8 mouse cellular contexts compared by ENCODE assay signal in the genomic region with DNA sequence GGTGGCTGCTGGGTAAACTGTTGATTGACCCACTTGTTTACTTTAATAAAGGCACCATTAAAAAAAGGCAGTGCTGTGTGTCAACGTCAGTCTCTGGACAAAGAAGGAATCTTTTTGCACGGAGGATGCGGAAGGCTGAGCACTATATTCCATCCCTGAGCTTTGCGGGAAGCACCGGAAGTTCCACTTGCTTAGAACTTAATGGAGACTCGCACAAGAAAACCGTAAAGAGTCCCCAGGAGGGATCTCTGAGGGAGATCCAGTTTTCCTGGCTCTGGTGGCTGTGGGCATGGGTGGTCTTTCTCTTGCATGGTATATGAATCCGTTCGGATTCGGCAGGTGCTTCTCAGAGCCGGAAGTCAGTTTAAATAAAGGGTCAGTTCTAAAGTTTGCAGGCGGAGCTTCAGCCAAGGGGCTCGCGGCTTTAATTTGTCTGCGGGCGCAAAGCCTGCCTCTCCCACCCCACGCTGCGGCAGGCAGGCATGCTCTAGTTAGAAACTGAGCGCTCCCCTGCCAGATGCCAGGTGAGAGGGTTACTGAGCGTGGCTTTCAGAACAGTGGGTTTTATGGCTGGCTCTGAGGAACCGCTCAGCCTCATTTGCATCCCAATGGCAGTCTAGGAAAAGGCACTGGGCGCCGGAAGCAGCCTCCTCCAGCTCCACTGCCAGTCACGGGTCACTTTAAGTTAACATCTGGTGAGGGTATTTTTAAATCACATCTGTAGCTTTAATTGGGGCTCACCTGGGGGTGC.
DNase-seq lines count a peak whose midpoint lies in the region; ATAC-seq and TF ChIP-seq lines count a peak whose summit lies in the region.

No protein-coding gene starts in this region.

- H3K9me3 ChIP-seq in hindbrain, embryonic 11.5 days (ENCODE audit: control insufficient read depth, low read length), result no peaks in the 10 kb centered on the region
- no peaks in the 10 kb centered on the region for H3K9me3 ChIP-seq in limb, embryonic 13.5 days

- H3K9ac ChIP-seq in hindbrain, embryonic 11.5 days (ENCODE audit: low read depth, low read length), result peak overlapping the region; percentile 70
- H3K9ac ChIP-seq in limb, embryonic 13.5 days, result peak overlapping the region; percentile 43

- WGBS in hindbrain, embryonic 11.5 days, result under 1% methylated on average over 24 of the region's 24 CpGs
- WGBS in limb, embryonic 13.5 days, result under 1% methylated on average over 24 of the region's 24 CpGs
- WGBS in small intestine, adult 2 months, result 4% methylated on average over 24 of the region's 24 CpGs
- WGBS in cerebellum, adult 2 months, result 25% methylated on average over 24 of the region's 24 CpGs

- peaks cover 11% of the 10 kb centered on the region for H3K4me1 ChIP-seq in testis, adult 2 months (ENCODE audit: control insufficient read depth, insufficient read depth, low read length)
- peaks cover 2% of the 10 kb centered on the region; the same call in 1 of the 2 replicates for H3K4me1 ChIP-seq in hindbrain, embryonic 11.5 days (replicated peaks; ENCODE audit: control insufficient read depth, insufficient read depth, low read length)
- peaks cover 42% of the 10 kb centered on the region for H3K4me1 ChIP-seq in limb, embryonic 13.5 days
- no peaks in the 10 kb centered on the region for H3K4me1 ChIP-seq in small intestine, adult 2 months (ENCODE audit: control insufficient read depth, insufficient read depth, insufficient read length, low read length)
- peaks cover 5% of the 10 kb centered on the region for H3K4me1 ChIP-seq in cerebellum, adult 2 months (ENCODE audit: control insufficient read depth, insufficient read depth, low read length)

- H3K4me3 ChIP-seq in testis, adult 2 months (ENCODE audit: control insufficient read depth, low read depth, low read length), result peak overlapping the region; percentile 76
- peak overlapping the region; percentile 37 for H3K4me3 ChIP-seq in hindbrain, embryonic 11.5 days (ENCODE audit: low read depth, low read length)
- peak overlapping the region; percentile 37 for H3K4me3 ChIP-seq in limb, embryonic 13.5 days
- H3K4me3 ChIP-seq in small intestine, adult 2 months (ENCODE audit: low read depth, low read length), result peak overlapping the region; percentile 49
- no peak overlapping the region for H3K4me3 ChIP-seq in cerebellum, adult 2 months (replicated peaks; ENCODE audit: insufficient read depth, low read depth, low read length)

- DNase-seq in testis, postnatal 14 days (ENCODE audit: low spot score), result no peak
- peak; percentile 55 for DNase-seq in hindbrain, embryonic 11.5 days (ENCODE audit: low spot score)
- no peak for DNase-seq in cerebellum, adult 2 months
- no peak for DNase-seq in adipocyte (ENCODE audit: low spot score)
- DNase-seq in adrenal gland, adult 18-20 months (ENCODE audit: low spot score in 2 of 2), result no peak

- no peaks in the 10 kb centered on the region for H3K36me3 ChIP-seq in testis, adult 2 months (ENCODE audit: control insufficient read depth, insufficient read depth, low read length)
- no peaks in the 10 kb centered on the region for H3K36me3 ChIP-seq in hindbrain, embryonic 11.5 days (ENCODE audit: control insufficient read depth, insufficient read depth, low read length)
- no peaks in the 10 kb centered on the region for H3K36me3 ChIP-seq in limb, embryonic 13.5 days
- no peaks in the 10 kb centered on the region for H3K36me3 ChIP-seq in small intestine, adult 2 months (ENCODE audit: control insufficient read depth, insufficient read depth, low read length)

- no peak for TF ChIP-seq CTCF in testis, adult 2 months (IDR thresholded peaks at IDR 0.05; ENCODE audit: control insufficient read depth, insufficient read depth, insufficient replicate concordance, low read depth, low read length)
- no peak for TF ChIP-seq CTCF in small intestine, adult 2 months (IDR thresholded peaks at IDR 0.05; ENCODE audit: extremely low read depth, insufficient read length, insufficient replicate concordance, low read depth, low read length)
- TF ChIP-seq CTCF in cerebellum, adult 2 months (IDR thresholded peaks at IDR 0.05; ENCODE audit: borderline replicate concordance, insufficient read depth, low read depth, low read length), result no peak

- TF ChIP-seq POLR2A in testis, adult 2 months (IDR thresholded peaks at IDR 0.05; ENCODE audit: control insufficient read depth, low read depth, low read length), result no peak
- no peak for TF ChIP-seq POLR2A in small intestine, adult 2 months (IDR thresholded peaks at IDR 0.05; ENCODE audit: low read depth, low read length)
- TF ChIP-seq POLR2A in cerebellum, adult 2 months (IDR thresholded peaks at IDR 0.05; ENCODE audit: borderline replicate concordance, insufficient read depth, low read length), result no peak

- no peak overlapping the region for H3K27ac ChIP-seq in testis, adult 2 months (ENCODE audit: control insufficient read depth, insufficient read depth, low read depth, low read length)
- H3K27ac ChIP-seq in hindbrain, embryonic 11.5 days (ENCODE audit: low read depth, low read length), result no peak overlapping the region
- H3K27ac ChIP-seq in limb, embryonic 13.5 days, result no peak overlapping the region; the same call in none of the 2 replicates
- H3K27ac ChIP-seq in small intestine, adult 2 months (ENCODE audit: insufficient read depth, low read depth, low read length), result no peak overlapping the region
- H3K27ac ChIP-seq in cerebellum, adult 2 months (ENCODE audit: insufficient read depth, low read length), result no peak overlapping the region

- peak; percentile 26 for ATAC-seq in hindbrain, embryonic 11.5 days (ENCODE audit: low FRiP score)
- ATAC-seq in limb, embryonic 13.5 days (ENCODE audit: low FRiP score, low read depth), result peak; percentile 55

- no peaks in the 10 kb centered on the region for H3K27me3 ChIP-seq in testis, adult 2 months (ENCODE audit: control insufficient read depth, insufficient read depth, low read length)
- H3K27me3 ChIP-seq in hindbrain, embryonic 11.5 days (ENCODE audit: control insufficient read depth, insufficient read depth, low read length), result peaks cover 3% of the 10 kb centered on the region; the same call in 1 of the 2 replicates
- peaks cover 40% of the 10 kb centered on the region for H3K27me3 ChIP-seq in limb, embryonic 13.5 days
- H3K27me3 ChIP-seq in small intestine, adult 2 months (ENCODE audit: control insufficient read depth, insufficient read depth, low read length), result no peaks in the 10 kb centered on the region
- H3K27me3 ChIP-seq in cerebellum, adult 2 months (ENCODE audit: control insufficient read depth, insufficient read depth, low read length), result no peaks in the 10 kb centered on the region

- H3K4me2 ChIP-seq in hindbrain, embryonic 11.5 days (replicated peaks; ENCODE audit: low read depth, low read length), result peak overlapping the region; percentile 80
- peak overlapping the region; percentile 69 for H3K4me2 ChIP-seq in limb, embryonic 13.5 days (replicated peaks)
